Mouse (Mus musculus) activated CD4-positive, CD25-positive, alpha-beta regulatory T cell, adult 4 months (primary cell): ENCODE measurements around the gene Ank2. TPM values are rescaled to one million over a fixed set of nuclear protein-coding genes. Genes with fewer than 3 reads are reported as not detected.
"Not testable (repeated sequence)": the region's sequence is repeated elsewhere in the genome, so short reads cannot be mapped to it uniquely, and the experiment has no call there.

ENCODE experiments used
- ATAC-seq: one replicate; pipeline ENCODE4 v1.8.0; 2017
- polyA plus RNA-seq, 2 experiments: library from polyadenylated mRNA; unstranded; fragments of 100-300 nt; shearing (Covaris generic); gene quantifications; one replicate each; pipeline ENCODE4 v1.2.1; 2017

Ank2 gene
- polyA plus RNA-seq, 2 experiments from 2014 or later, result 0.50 TPM; not detected in 1

DNA sequence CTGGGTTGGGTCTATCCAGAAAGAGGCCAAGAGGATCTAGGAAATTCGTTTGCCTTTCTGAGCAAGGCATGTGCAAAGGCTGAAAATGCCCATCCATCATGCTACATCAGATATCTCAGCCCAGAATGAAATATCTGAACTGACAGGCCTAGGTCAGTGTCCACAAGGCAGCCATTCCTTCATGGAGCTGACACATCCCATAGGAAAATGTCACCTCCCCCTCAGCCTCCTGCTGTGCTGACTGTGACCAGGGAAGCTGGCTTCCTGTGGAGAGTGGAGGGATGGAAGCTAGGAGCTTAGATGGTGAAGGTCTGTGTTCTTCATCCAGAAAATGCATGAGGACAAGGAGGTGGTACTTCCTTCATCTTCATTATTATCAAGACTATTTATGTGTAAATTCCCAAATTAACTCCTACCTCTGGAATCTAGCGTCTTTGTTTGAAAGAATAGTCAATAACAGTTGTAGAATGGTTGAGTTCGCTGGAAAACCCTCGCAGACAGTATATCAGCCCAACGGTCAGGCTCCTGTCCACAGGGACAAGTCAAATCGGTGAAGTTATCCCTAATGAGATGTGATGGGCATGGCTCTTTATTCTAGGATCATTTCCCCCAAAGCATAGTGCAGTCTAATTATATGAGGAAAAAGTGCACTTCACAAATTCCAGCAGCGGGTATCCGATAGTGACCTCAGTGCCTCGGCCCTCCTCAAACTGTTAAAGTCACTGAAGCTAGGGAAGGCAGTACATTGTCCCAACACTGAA lies 148.4 kb downstream of the Ank2 start:
- ATAC-seq, result no peak

- ATAC-seq, result no peak
Observed at GRCm38 (mm10) chr3:127348926-127349325, 150.2 kb downstream of the Ank2 start.

DNA sequence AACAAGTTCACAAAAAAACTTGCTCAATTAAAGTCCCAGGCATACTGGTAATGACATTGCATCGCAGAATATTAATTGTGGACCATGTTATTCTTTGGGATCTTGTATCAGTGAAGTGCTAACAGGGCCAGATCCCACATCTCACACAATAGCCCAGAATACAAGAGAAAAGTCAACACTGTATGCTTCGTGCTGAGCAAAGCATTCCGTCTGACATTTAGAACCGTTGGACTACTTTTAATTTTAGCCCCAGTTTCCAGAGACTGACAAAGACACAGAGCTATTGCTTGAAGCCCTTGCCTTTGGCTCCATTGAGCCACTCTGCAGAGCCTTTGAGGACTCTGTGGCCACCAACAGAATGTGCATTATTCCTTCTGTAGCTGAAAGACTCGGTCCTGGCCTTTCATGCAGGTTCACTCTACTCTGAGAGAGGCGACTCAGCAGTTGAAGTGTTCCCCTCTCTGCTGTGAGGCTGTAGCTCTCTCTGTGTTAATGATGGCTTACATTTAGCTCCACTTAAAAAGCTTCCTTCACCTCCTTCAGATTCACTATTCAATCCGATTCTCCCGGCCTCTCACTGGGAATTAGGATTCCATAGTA lies 153.2 kb downstream of the Ank2 start:
- ATAC-seq, result no peak

GRCm38 (mm10) chr3:127341300-127341699 lies 157.8 kb downstream of the Ank2 start:
- no peak for ATAC-seq

GRCm38 (mm10) chr3:127334876-127335275 lies 164.3 kb downstream of the Ank2 start:
- no peak for ATAC-seq

GRCm38 (mm10) chr3:127331562-127331961 lies 167.6 kb downstream of the Ank2 start:
- no peak for ATAC-seq

DNA sequence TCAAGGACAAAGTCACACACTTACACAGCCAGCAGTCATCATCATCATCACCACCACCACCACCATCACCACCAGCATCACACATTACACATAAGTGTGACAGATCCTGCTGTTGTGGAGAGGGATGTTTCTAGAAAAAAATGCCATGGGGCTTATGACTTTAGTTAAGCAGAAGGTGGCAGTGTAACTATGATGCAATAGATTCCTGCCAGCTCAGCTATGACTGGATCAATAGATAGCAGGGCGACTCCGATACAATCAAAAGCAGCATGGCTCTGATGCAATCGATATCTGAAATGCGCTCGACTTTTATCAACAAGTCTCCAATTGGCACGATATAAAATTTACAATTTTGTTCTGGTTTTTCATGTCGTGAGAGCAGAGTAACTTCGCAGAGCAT lies 172.8 kb downstream of the Ank2 start:
- ATAC-seq, result no peak

DNA sequence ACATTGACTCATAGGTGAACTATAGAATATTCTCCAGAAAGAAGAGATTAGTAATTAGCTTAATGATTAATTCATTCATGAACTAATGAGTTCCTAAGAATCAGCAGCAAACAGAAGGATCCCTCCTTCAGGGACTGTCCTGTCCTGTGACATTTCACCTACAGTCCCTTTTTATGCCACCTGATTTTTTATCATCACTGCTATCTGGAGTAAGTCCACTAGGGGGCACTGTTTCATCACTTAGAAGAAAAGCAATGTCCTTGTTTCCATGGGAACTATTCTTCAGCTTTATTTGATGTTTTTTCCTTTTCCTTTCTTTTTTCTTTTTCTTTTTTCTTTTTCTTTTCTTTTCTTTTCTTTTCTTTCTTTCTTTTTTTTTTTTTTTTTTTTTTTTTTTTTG lies 176.3 kb downstream of the Ank2 start:
- ATAC-seq, result peak; percentile 68

GRCm38 (mm10) chr3:127321645-127322044 lies 177.5 kb downstream of the Ank2 start:
- ATAC-seq, result no peak

- ATAC-seq, result not testable (repeated sequence)
Observed at GRCm38 (mm10) chr3:127321031-127321430, 178.1 kb downstream of the Ank2 start.

DNA sequence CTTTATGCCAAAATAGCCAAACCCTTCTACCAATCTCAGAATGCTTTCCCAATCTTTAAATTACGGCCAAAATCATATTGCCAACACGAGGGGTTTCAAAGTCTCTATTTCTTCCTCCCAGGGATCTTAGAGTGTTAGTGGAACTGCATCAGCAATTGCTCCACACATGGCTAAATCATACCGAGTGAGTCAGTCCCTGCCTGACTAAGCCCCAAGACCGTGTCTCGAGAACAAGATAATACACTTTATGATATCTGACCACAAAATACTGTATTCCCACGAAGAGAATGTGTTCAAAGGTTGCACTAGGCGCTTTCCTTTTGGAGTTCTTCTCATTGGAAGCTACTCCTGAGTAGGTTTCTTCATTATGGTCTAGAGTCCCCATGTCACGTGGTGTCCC lies 178.8 kb downstream of the Ank2 start:
- ATAC-seq, result no peak

DNA sequence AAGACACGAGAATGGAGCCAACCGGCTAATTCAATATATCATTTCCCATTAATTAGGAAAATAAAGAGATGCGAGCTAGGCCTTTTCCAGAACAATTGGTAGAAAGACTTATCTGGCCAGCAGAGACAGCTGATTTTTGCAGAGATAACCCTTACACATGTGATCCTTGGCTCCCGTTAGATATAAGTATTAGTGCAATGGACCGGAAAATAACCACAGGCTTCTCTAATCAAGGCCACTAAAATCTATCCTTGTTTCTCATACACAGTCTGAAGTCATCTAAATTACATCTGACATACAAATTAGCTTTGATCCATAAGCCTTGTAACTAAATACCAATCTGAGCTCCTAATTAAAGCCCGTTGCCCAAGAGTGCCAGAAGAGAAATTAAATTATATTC lies 181.5 kb downstream of the Ank2 start:
- ATAC-seq, result no peak

DNA sequence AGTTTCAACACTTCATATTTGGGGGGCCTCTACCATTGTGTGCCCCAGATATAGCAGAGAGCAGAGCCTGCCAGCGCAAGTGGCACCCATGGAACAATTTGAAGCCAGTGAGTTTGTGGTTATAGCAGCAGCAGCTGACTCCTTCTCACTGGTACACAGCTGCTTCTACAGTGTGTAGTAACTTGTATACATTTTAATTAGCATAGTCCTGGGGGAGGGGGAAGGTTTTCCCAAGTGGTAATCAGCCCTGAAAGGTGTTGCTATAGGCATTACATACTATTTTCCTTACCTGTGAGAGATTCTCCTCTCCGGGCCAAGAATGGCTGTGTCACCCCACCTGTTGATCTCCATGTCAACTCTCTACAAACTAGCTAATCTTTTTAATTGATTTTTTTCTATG lies 182.4 kb downstream of the Ank2 start:
- no peak for ATAC-seq

GRCm38 (mm10) chr3:127311521-127311920 lies 187.6 kb downstream of the Ank2 start:
- no peak for ATAC-seq

GRCm38 (mm10) chr3:127310079-127310478 lies 189.1 kb downstream of the Ank2 start:
- ATAC-seq, result no peak

DNA sequence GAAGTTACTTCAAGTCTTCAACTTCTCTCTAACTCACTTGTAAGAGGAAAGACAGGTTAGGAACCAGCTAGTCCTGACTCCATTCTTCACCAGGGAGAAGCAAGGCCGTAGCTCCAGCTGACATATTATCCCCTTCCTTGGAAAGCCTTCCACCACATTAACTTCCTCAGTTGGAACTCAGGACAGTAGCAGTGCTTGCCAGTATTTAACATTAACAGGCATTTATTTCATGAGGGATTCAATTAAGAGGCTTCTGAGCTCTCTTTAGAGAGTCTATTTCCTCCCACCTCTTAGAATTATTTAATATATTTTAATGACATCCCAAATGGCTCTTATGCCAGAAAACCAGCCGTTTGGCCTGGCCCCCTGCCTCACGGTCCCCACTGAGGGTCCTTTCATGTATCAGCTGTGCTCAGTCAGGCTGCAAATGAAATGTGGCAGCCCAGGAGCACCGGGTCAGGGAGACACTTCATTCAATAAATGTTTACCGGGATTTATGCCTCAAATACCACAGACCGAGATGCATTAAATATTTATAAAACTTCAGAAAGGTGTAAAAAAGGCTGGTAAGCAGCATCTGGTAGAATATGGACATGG lies 195.1 kb downstream of the Ank2 start:
- no peak for ATAC-seq

- no peak for ATAC-seq
Observed at GRCm38 (mm10) chr3:127303041-127303440, 196.1 kb downstream of the Ank2 start.

- no peak for ATAC-seq
Observed at GRCm38 (mm10) chr3:127300790-127301189, 198.4 kb downstream of the Ank2 start.

- no peak for ATAC-seq
Observed at GRCm38 (mm10) chr3:127295921-127296320, 203.2 kb downstream of the Ank2 start.

DNA sequence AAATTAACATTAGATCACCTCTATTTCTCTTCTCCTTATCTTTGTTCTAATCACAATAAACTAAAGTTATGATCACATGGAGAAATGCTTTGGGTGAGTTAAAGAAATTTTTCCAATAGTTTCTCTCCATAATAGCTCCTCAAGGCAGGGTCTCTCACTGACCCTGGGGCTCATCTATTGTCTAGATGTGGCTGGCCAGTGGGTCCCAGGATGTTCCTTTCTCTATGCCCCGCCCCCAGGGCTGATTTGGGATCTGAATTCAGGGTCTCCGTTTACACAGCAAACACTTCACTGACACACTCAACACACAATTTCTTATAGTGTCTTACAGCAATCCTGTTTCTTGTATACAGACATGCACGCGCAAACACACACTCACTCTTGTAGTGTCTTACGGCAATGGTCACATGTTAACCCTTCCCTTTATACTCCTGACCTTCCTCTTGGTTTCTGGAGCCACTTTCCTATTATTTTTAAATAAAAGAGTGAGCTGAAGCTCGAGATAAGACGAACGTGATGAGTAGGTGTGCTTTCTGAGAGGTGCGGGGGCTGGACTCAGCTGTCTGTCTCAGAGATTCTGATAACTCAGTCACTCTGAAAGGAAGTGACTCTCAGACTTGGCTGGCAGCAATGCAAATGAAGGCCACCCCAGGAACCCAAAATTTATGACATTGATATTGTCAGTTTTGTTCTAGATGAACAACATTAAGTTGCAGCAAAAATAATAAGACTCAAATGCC lies 204.4 kb downstream of the Ank2 start:
- no peak for ATAC-seq

GRCm38 (mm10) chr3:127294079-127294478 lies 205.1 kb downstream of the Ank2 start:
- no peak for ATAC-seq

DNA sequence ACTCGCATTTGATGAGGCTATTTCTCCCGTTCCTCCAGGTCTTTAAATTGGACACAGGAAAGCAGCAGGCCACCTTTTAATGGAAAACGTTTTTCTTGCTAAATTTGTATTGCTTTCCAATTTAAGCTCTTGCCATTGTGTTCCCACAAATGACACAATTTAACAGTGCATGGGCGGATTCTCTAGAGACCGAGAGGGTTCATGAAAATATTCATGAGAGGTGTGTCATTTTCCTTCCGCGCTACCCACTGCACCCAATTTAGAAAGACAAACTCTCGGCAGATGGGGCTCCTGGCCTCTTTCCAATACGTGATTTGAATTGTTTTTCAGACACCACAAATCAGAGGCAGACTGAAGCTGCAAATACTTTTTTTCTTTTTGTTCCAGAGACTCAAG lies 205.7 kb downstream of the Ank2 start:
- ATAC-seq, result no peak

GRCm38 (mm10) chr3:127292864-127293478 lies 206.2 kb downstream of the Ank2 start:
- ATAC-seq, result no peak
